Mouse (Mus musculus): Measurements from ENCODE around the gene Fbrs. TPM values are rescaled to one million over a fixed set of nuclear protein-coding genes. Genes with fewer than 3 reads are reported as not detected.

Gene Fbrs
- polyA plus RNA-seq, 1 experiment from 2014 or later, result 16.1 TPM

DNA sequence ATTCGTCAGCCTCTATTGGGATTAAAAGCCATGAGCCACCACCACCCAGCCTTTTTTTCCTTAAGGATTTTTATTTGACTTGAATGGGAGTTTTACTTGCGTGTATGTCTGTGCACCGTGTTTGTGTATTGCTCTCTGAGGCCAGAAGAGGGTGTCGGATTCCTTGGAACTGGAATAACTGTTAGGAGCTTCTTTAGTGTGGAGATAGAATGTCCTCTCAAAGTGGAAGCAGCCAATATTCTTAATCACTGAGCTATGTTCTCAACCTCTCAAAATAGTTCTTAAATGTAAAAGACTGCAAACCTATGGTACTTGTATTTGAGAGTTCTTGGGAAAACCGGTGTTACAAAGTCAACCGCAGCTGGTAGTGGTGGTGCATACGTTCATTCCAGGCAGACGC lies 32.2 kb downstream of the Fbrs start:
- 23% methylated on average over 8 of the region's 8 CpGs for WGBS
- H3K9ac ChIP-seq (ENCODE audit: low read depth, low read length), result peak overlapping the region; percentile 96
- H3K4me3 ChIP-seq (ENCODE audit: low read length), result peak overlapping the region; percentile 92
- ATAC-seq (ENCODE audit: low FRiP score, low TSS enrichment), result no peak
- peaks cover 18% of the 10 kb centered on the region for H3K36me3 ChIP-seq (ENCODE audit: control insufficient read depth, insufficient read depth, low read length)
- H3K4me1 ChIP-seq (ENCODE audit: control insufficient read depth, insufficient read depth, low read length), result peaks cover 10% of the 10 kb centered on the region
- H3K27me3 ChIP-seq (ENCODE audit: control insufficient read depth, insufficient read depth, low read length), result no peaks in the 10 kb centered on the region
- peak overlapping the region; percentile 98 for H3K27ac ChIP-seq (ENCODE audit: low read depth, low read length)
- no peaks in the 10 kb centered on the region for H3K9me3 ChIP-seq (ENCODE audit: control insufficient read depth, low read length)
- peak overlapping the region; percentile 40 for H3K4me2 ChIP-seq (replicated peaks; ENCODE audit: low read depth, low read length)

GRCm38 (mm10) chr7:127511808-127512230 lies 32.8 kb downstream of the Fbrs start, which contains the start of gene Srcap:
TSS of gene Srcap (plus strand) at chr7:127511983.
- peak within 1 kb of the TSS; percentile 40 for H3K4me2 ChIP-seq (replicated peaks; ENCODE audit: low read depth, low read length)
- no peaks in the 10 kb centered on the region for H3K27me3 ChIP-seq (ENCODE audit: control insufficient read depth, insufficient read depth, low read length)
- H3K4me3 ChIP-seq (ENCODE audit: low read length), result peak within 1 kb of the TSS; percentile 92
- H3K4me1 ChIP-seq (ENCODE audit: control insufficient read depth, insufficient read depth, low read length), result peaks cover 10% of the 10 kb centered on the region
- H3K9me3 ChIP-seq (ENCODE audit: control insufficient read depth, low read length), result no peaks in the 10 kb centered on the region
- H3K27ac ChIP-seq (ENCODE audit: low read depth, low read length), result peak within 1 kb of the TSS; percentile 98
- WGBS, result 1% methylated on average over 37 of the region's 37 CpGs
- ATAC-seq (ENCODE audit: low FRiP score, low TSS enrichment), result peak; percentile 97
- peaks cover 23% of the 10 kb centered on the region for H3K36me3 ChIP-seq (ENCODE audit: control insufficient read depth, insufficient read depth, low read length)
- peak within 1 kb of the TSS; percentile 96 for H3K9ac ChIP-seq (ENCODE audit: low read depth, low read length)

DNA sequence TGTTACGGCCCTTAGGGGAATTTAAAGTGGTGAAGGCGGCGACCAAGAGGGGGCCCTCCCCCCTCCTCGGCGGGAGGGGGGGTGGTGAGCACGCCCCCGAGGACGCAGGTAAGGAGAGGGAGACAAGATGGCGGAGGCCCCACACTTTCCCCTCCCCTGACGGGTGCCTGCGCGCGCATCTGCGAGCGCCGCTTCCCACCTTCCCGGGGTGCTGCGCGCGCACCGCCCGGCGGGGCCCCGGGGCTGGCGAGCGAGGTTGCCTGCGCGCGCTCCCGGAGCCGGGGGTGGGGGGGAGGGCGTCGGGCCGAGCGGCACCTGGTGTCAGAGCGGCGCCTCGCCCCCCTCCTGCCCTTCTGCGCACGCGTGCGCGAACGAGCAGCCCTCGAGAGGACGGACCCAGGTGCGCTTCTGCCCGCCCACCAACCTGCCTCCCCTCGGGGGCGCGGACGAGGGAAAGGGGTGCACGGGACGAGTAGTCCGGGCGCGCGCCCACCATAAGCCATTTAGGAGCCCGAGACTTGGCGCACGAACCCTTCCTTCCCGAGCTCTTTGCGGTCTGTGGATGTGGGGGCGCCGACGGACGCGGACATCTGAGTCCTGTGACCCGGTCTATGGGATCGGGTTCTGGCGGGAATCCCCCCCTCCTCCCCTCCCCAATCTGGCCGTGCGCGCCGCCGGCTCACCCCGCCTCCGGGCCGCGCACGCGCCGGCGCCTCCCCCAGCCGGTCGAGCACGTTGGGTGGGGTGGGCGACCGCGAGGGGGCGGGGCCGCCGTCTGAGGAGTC lies 33.4 kb downstream of the Fbrs start:
- Histone ChIP-seq H3K4me2 (replicated peaks; ENCODE audit: low read depth, low read length) (peak overlapping the region; percentile 40), H3K4me1 (ENCODE audit: control insufficient read depth, insufficient read depth, low read length) (peaks cover 10% of the 10 kb centered on the region)
- WGBS, result 0% methylated on average over 49 of the region's 93 CpGs

GRCm38 (mm10) chr7:127513016-127513390 lies 34.0 kb downstream of the Fbrs start:
- Histone ChIP-seq H3K9ac (ENCODE audit: low read depth, low read length) (peak overlapping the region; percentile 96), H3K9me3 (ENCODE audit: control insufficient read depth, low read length) (no peaks in the 10 kb centered on the region), H3K36me3 (ENCODE audit: control insufficient read depth, insufficient read depth, low read length) (peaks cover 35% of the 10 kb centered on the region), H3K4me2 (replicated peaks; ENCODE audit: low read depth, low read length) (peak overlapping the region; percentile 40), H3K4me3 (ENCODE audit: low read length) (peak overlapping the region; percentile 92), H3K27me3 (ENCODE audit: control insufficient read depth, insufficient read depth, low read length) (no peaks in the 10 kb centered on the region), H3K27ac (ENCODE audit: low read depth, low read length) (peak overlapping the region; percentile 98; the same call in 1 of the 2 replicates), H3K4me1 (ENCODE audit: control insufficient read depth, insufficient read depth, low read length) (peaks cover 10% of the 10 kb centered on the region)
- ATAC-seq (ENCODE audit: low FRiP score, low TSS enrichment), result no peak
- WGBS, result 25% methylated on average over 8 of the region's 8 CpGs

More for the DNA sequence above, 33.4 kb downstream of the Fbrs start:
- H3K27ac ChIP-seq (ENCODE audit: low read depth, low read length), result peak overlapping the region; percentile 98
- no peaks in the 10 kb centered on the region for H3K9me3 ChIP-seq (ENCODE audit: control insufficient read depth, low read length)
- peaks cover 29% of the 10 kb centered on the region for H3K36me3 ChIP-seq (ENCODE audit: control insufficient read depth, insufficient read depth, low read length)
- ATAC-seq (ENCODE audit: low FRiP score, low TSS enrichment), result peak; percentile 86
- H3K4me3 ChIP-seq (ENCODE audit: low read length), result peak overlapping the region; percentile 92
- peak overlapping the region; percentile 96 for H3K9ac ChIP-seq (ENCODE audit: low read depth, low read length)
- no peaks in the 10 kb centered on the region for H3K27me3 ChIP-seq (ENCODE audit: control insufficient read depth, insufficient read depth, low read length)

DNA sequence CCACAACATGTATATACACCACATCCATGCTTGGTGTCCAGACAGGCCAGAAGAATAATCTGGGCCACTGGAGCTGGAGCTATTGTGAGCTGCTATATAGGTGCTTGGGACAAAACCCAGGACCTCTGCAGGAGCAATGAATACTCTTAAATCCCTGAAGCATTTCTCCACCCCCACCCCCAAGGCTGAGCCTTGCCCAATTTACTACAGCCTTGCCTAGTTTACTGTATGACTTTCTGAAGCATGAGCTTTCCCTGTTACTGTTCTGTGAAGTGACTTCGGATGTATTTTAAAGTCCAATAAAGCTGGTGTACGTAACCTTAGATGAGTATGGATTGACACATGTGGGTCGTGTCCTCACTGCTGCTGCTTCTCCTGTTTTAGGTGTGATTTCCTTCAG lies 34.8 kb downstream of the Fbrs start:
- Histone ChIP-seq H3K27me3 (ENCODE audit: control insufficient read depth, insufficient read depth, low read length) (no peaks in the 10 kb centered on the region), H3K4me3 (ENCODE audit: low read length) (peak overlapping the region; percentile 92), H3K9me3 (ENCODE audit: control insufficient read depth, low read length) (no peaks in the 10 kb centered on the region), H3K36me3 (ENCODE audit: control insufficient read depth, insufficient read depth, low read length) (peaks cover 41% of the 10 kb centered on the region), H3K4me2 (replicated peaks; ENCODE audit: low read depth, low read length) (peak overlapping the region; percentile 40), H3K4me1 (ENCODE audit: control insufficient read depth, insufficient read depth, low read length) (peaks cover 10% of the 10 kb centered on the region), H3K9ac (ENCODE audit: low read depth, low read length) (peak overlapping the region; percentile 19; the same call in 1 of the 2 replicates), H3K27ac (ENCODE audit: low read depth, low read length) (no peak overlapping the region)
- ATAC-seq (ENCODE audit: low FRiP score, low TSS enrichment), result no peak
- WGBS, result 65% methylated on average over 3 of the region's 3 CpGs

- WGBS, result 92% methylated on average over 7 of the region's 7 CpGs
These were observed 36.8 kb downstream of the Fbrs start for GRCm38 (mm10) chr7:127515846-127516245.

GRCm38 (mm10) chr7:127516344-127516743 lies 37.3 kb downstream of the Fbrs start:
- peaks cover 10% of the 10 kb centered on the region for H3K4me1 ChIP-seq (ENCODE audit: control insufficient read depth, insufficient read depth, low read length)
- H3K27ac ChIP-seq (ENCODE audit: low read depth, low read length), result no peak overlapping the region
- H3K27me3 ChIP-seq (ENCODE audit: control insufficient read depth, insufficient read depth, low read length), result no peaks in the 10 kb centered on the region
- peaks cover 62% of the 10 kb centered on the region for H3K36me3 ChIP-seq (ENCODE audit: control insufficient read depth, insufficient read depth, low read length)
- 93% methylated on average over 6 of the region's 7 CpGs for WGBS
- no peaks in the 10 kb centered on the region for H3K9me3 ChIP-seq (ENCODE audit: control insufficient read depth, low read length)
- no peak for ATAC-seq (ENCODE audit: low FRiP score, low TSS enrichment)
- no peak overlapping the region for H3K4me2 ChIP-seq (replicated peaks; ENCODE audit: low read depth, low read length)
- H3K9ac ChIP-seq (ENCODE audit: low read depth, low read length), result no peak overlapping the region
- no peak overlapping the region for H3K4me3 ChIP-seq (ENCODE audit: low read length)

More at GRCm38 (mm10) chr7:127515846-127516245, 36.8 kb downstream of the Fbrs start:
- Histone ChIP-seq H3K9me3 (ENCODE audit: control insufficient read depth, low read length) (no peaks in the 10 kb centered on the region), H3K4me2 (replicated peaks; ENCODE audit: low read depth, low read length) (no peak overlapping the region), H3K4me1 (ENCODE audit: control insufficient read depth, insufficient read depth, low read length) (peaks cover 10% of the 10 kb centered on the region), H3K4me3 (ENCODE audit: low read length) (no peak overlapping the region), H3K9ac (ENCODE audit: low read depth, low read length) (no peak overlapping the region), H3K27ac (ENCODE audit: low read depth, low read length) (no peak overlapping the region), H3K36me3 (ENCODE audit: control insufficient read depth, insufficient read depth, low read length) (peaks cover 57% of the 10 kb centered on the region), H3K27me3 (ENCODE audit: control insufficient read depth, insufficient read depth, low read length) (no peaks in the 10 kb centered on the region)
- ATAC-seq (ENCODE audit: low FRiP score, low TSS enrichment), result no peak

DNA sequence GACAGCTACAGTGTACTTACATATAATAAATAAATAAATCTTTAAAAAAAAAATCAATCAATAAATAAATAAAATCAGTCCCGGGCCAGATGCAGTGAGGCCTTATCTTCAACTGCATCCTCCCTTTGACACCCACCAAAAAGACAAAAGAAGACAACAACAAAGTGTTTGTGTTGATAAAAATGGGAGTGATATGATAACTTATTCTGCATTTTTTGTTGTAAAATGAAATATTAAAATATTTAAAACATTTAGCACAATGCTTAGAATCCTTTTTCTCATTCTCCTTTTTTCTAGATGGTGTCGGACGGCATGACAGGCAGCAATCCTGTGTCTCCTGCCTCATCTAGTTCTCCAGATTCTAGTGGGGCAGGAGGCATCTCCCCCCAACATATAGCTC lies 40.3 kb downstream of the Fbrs start, which contains the start of gene Gm42715:
Gene Gm42715, plus strand, starts transcription at position 301 of the 400 bp plus-strand sequence.
- Histone ChIP-seq H3K4me3 (ENCODE audit: low read length) (no peak within 1 kb of the TSS), H3K27ac (ENCODE audit: low read depth, low read length) (no peak within 1 kb of the TSS), H3K9ac (ENCODE audit: low read depth, low read length) (no peak within 1 kb of the TSS), H3K4me2 (replicated peaks; ENCODE audit: low read depth, low read length) (no peak within 1 kb of the TSS), H3K4me1 (ENCODE audit: control insufficient read depth, insufficient read depth, low read length) (peaks cover 4% of the 10 kb centered on the region; the same call in 1 of the 2 replicates), H3K36me3 (ENCODE audit: control insufficient read depth, insufficient read depth, low read length) (peaks cover 89% of the 10 kb centered on the region), H3K27me3 (ENCODE audit: control insufficient read depth, insufficient read depth, low read length) (no peaks in the 10 kb centered on the region), H3K9me3 (ENCODE audit: control insufficient read depth, low read length) (no peaks in the 10 kb centered on the region)
- 91% methylated on average over 3 of the region's 3 CpGs for WGBS
- no peak for ATAC-seq (ENCODE audit: low FRiP score, low TSS enrichment)
